Mouse (Mus musculus): ENCODE measurements around the gene Gm11077.

Gm11077 gene

DNA sequence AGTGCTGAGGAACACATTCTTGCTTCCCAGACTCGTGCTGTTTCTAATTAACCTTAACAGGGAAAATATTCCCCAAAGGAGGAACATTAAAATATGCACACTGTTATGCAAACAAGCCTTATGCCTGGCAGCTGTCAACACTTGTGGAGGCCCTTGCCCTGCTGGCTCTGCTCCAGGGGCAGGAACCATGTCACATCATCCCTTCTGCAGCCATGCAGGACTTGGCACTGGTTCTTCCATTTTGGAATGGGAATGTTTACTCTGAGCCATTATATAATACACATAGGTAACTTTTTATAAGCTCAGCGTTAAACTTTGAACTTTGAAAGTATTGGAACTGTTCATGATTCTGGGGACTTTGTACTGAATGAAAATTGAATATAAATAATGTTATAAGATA is 18.5 kb downstream of the Gm11077 start:
- in situ Hi-C loops (cut with MboI) = no loop called here

DNA sequence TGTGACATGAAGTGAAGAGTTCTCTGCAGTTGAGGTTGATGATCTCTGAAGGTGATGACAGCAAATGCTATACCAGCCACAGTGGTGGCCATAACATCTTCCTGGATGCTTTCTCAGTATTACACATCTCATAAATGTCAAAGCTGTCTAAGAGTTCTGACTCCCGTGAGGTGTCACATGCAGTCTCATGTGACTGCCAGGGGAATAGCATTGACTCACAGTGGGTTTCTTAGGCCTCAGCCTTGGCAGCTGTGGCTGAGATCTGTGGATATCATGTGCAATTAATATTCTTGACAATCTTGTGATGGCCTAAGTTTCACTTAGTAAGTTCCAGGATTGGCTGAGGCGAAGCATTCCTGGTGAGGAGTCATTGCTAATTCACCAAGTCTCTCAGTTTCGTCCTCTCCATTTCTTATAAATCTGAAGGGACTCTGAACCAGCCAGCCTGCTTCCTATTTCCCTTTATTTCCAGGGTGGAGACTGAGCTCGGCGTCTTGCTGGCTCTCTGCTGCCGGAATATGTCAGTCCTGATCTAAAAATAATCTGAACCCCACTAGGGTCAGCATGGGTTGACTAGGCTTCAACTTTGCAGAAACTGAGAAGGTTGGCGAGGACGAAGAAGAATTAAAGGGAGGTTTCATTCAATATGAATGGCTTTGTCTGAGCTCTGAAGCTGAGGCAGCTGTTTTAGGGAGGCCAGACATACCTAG is 21.4 kb downstream of the Gm11077 start:
- in situ Hi-C loops (cut with MboI) = no loop called here

DNA sequence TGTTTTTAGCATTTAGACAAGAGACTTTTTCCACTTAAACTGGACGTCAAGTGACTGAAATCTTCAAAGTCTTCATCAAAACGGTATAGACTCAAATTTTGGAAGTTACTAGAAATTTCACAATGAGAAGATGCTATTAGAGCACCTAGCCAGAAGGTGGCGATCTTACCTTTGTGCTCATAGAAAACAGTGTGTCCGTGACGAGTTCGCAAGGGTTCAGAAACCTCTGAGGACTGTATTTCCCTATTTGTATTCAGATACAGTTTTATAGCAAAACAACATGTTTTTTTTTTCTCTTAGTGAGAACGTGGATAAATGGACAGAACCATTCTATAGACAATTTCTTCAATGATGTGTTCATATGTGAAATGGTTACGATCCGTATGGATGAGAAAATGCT is 37.3 kb downstream of the Gm11077 start:
- in situ Hi-C loops (cut with MboI) = no loop called here

DNA sequence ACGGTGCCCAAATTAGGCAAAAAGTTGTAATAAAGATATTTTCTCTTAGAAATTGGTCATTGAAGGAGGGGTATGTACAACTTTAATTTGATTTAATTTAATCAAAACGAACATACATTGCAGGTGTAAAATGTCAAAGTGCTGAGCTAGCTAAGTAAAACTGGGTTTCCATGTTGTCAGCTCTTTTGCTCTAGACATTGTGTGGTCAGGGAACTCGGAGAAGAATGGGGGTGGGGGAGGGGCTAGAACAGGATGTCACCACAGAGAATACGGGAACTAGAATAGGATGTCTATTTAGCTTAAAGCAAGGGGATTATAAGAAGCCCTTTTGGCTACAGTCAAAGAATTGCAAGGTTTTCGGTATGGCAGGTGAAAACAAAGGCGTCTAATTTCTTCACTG is 38.2 kb downstream of the Gm11077 start:
- in situ Hi-C loops (cut with MboI) = no loop called here

DNA sequence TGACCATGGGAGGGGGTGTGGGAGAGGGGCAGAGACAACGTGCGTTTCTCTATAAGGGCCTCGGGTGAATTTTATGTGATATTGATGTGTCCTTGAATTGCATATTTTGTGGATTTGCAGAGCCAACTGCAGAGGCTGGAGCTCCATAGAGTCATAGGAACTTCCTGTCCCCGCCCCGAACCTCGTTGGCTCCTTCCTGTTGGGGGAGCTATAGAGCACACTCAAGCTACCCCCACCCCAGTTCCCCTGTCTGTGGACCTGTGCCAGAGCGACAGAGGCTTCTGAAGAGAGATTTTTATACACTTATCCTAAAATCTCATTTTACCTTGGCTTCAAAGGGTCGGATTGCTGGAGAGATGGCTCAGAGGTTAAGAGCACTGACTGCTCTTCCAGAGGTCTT is 39.1 kb downstream of the Gm11077 start:
- in situ Hi-C loops (cut with MboI) = no loop called here

DNA sequence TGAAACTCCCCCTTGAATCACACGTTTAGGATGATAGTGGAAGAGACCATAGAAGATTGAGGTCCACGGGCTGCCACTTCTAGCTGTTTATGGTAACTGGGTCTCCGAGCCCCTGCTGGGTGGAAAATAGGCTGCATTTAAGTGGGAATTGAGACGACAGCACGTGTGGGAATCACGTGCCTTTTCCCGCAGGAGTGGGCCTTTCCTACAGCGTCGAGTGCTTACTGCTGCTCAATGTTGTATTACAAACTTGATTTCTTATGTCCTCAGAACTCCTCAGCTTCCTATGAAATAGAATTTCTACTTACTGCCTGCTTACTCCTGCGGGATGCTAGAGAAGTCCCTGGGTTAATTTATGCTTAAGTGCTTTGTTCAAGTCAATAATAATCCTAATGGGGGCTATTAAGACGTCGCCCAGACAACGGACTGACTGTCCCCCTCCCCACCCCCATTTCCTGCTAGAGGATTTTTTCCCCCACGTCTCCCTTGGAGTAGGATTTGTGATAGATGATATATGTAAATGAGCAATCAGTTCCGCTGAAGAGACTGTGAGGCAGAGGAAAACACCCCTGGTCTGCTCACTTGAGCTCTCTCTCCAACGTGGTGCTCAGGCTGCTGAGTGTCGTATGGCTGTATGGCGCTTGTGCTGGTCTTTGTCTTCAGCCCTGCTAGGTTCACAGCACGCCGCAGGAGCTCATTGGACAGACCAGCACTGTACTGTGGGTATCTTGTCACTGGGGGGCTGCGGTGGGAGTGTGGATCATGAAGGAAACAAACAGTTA is 40.0 kb downstream of the Gm11077 start:
- in situ Hi-C loops (cut with MboI) = no loop called here

DNA sequence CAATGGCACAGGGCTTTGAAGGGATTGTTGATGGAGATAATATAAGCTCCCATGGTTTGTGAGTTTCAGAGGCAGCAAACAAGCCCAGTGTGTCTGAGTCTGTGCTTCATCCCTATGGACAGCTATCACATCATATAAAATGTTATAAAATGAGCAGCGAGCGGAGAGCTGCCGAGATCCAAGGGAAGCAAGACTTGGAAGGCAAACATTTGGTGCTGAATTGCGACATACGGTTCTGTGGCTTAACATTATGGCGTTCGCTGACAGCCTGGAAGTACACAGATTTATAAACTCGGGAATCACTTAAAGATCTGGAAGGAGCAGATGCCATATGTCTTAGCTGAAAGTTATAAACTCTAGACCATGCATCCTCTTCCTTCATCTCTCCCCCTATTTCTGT is 47.2 kb downstream of the Gm11077 start:
- in situ Hi-C loops (cut with MboI) = no loop called here

DNA sequence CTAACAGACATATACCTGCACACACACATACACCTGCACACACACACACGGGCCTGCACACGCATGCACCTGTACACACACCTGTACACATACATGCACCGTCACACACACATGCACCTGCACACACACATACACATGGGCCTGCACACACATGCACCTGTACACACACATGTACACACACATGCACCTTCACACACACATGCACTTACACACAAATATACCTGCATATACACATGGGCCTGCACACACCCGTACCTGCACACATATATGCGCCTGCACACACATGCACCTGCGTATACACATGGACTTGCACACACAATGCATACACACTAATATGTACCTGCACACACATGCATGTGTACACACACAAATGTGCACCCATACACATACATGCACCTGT is 53.4 kb downstream of the Gm11077 start:
- in situ Hi-C loops (cut with MboI) = no loop called here

DNA sequence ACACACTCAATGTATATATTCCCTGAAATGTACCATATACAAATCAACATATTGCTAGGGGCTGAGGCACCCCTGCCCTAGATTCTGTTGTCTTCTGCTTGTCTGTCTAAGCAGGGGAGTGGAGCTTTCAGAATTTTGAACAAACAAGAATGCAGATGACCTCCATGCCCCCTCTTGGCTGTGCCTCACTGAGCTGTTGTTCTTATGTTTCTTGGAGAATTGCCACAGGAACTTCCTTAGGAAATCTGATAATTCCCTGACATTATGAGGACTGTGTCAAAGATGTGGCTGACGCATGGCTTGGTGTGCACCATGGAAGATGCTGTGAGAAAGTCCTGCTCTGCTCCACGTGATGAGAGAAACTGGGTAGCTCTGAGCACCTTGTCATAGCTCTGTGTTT is 57.0 kb downstream of the Gm11077 start:
- in situ Hi-C loops (cut with MboI) = no loop called here

DNA sequence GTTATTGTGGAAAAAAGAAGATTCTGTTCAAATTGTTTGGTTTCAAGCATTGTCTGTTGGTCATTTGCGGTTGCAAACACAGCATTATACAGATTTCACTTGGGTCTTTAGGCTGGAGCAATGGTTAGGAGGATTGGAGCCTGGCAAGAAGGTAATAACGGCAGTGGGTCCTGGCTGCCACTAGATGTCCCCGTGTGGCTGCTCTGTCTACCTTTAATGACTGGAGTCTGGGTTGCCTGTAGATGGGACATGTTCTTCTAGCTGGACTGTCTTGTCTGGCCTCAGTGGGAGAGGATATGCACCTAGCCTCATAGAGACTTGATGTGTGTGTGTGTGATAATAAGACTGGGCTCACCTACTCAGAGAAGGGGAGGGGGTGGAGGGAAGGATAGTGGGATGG is 60.8 kb downstream of the Gm11077 start:
- in situ Hi-C loops (cut with MboI) = no loop called here

DNA sequence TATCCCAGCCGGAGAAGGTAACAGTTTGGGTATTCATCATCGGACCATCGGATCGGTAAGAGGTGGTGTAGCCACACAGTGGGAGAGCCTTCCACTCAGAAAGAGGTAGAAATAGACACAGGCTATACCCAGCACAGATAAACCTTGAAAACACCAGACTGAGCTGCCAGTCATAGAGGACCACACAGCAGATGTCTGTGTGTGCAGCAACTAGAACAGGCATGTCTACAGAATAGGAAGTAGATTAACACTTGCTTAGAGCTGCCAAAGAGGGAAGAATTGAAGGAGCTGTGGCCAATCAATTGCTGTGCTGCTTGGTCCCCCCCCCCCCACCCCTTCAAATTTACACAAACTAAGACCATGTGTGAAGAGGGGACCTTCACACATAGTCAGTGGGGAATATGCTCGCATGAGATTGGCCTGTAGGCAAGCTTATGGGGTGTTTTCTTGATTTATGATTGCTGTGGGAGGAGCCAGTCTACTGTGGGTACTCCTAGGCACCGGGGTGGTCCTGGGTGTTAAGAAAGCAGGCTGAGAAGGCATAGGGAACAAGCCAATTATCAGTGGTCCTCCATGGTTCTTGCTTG is 64.7 kb downstream of the Gm11077 start:
- in situ Hi-C loops (cut with MboI) = no loop called here

DNA sequence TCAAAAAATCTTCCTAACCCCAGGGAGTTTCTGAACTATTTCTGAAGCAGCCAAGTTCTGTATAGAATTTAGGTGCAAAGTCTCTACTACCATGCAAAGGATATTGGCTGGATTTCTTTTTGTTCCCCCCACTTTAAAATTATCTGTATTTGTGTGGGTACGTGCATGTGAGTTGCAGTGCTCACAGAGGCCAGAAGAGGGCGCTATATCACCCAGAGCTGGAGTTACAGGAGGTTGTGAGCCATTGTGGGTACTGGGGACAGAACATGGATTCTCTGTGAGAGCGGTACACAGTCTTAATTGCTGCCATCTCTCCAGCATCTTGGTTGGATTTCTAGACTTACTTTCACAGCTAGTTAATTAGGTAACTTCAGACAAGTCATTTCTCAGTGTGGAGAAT is 69.8 kb downstream of the Gm11077 start:
- in situ Hi-C loops (cut with MboI) = no loop called here

DNA sequence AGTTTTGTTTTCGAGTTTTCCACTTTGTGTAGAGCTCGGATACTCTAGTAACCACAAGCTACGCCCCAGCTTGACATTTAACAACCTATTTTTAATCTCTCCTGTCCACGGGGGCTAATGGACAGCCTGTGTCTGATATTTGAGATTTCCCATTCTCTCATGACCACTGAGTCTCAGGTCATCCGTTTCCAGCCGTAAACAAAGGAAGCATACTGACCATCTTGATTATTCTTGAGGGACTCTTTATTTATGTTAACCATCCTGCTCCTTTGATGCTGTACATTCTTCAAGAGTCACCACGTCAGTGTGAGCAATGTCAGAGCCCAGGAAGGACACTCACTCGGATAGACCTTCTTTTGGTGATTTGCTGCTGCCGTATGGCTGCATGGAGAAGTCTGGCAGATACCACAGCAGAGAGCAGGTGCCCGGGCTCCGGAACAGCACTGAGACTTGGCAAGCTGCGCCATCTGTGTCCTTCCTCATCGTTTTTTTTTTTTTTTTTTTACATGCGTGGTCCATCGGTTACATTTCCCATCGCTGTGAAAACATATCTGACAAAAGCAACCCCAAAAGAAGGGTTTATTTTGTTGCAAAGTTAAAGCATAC is 70.5 kb downstream of the Gm11077 start:
- in situ Hi-C loops (cut with MboI) = no loop called here

DNA sequence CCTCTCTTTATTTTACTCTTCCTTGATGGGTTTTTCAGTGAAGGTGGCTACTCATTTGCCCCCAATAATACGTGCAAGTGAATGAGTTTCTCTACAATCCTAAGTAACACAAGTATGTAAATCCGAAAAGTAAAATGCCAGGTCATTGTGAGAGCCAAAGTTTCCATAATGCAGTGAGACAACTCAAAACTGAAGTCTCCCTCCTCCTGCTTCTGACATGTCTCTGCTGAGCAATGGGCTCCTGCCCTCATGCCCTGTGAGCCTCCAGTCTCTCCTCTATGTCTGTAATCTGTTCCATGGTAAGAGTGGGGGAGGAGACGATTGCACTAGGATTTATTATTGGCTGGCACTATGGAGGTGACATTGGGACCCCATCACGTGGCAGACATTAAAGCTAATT is 71.5 kb downstream of the Gm11077 start:
- in situ Hi-C loops (cut with MboI) = no loop called here

All from mature B cell (primary cell).